Mouse (Mus musculus) liver, adult 2 months (tissue): ENCODE data around the gene Ucn3.

Experiments
- CTCF ChIP-seq: fragments of 200-500 bp; IDR thresholded peaks from 2 replicates; pipeline ENCODE4 v1.5.1; 2011; ENCODE audit warnings: low read depth, low read length, control low read depth
- POLR2A ChIP-seq: fragments of 200-500 bp; IDR thresholded peaks from 2 replicates; pipeline ENCODE4 v1.6.1; 2011; ENCODE audit warnings: low read length, control low read depth; ENCODE audit not compliant: insufficient read depth; ENCODE audit errors: extremely low read depth

GRCm38 (mm10) chr13:3892601-3893000 lies 52.5 kb downstream of the Ucn3 start:
- TF ChIP-seq POLR2A (no peak), CTCF (no peak)
